Mouse (Mus musculus): ENCODE measurements around the gene Psmb2.
A peak's percentile ranks its signal among the peaks of the same experiment; 100 is the strongest.

The Psmb2 gene

GRCm38 (mm10) chr4:126732531-126733380 is 55.3 kb downstream of the Psmb2 start:
- no peak for DNase-seq

- no peak for DNase-seq
Measured at GRCm38 (mm10) chr4:126734001-126734603, 56.7 kb downstream of the Psmb2 start.

GRCm38 (mm10) chr4:126734700-126735381 is 57.4 kb downstream of the Psmb2 start:
- no peak for DNase-seq

GRCm38 (mm10) chr4:126735382-126736000 is 58.1 kb downstream of the Psmb2 start:
- DNase-seq = no peak

DNA sequence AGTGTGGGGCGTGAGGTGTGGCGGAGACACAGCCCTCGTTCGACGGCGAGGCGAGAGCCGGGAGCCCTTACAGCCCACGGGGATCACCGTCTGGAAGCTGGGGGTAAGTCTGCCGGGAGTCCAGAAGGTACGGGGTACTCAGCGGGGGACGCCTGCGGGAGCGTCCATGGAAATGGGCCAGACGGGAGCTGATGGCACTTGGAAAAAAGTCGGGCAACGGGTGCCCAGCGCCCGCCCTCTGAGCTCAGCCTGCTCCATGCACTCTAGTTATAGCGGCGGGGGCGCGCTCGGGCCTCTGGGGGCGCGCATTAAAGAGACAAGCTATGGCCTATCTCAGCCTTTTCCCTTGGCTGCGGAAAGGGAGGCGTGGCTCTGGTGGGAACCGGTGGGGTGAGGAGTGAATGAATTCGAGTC is 58.6 kb downstream of the Psmb2 start, which contains the start of gene Tfap2e:
Gene Tfap2e, minus strand, starts transcription at position 240 of the 414 bp plus-strand sequence.
- no peak for DNase-seq

DNA sequence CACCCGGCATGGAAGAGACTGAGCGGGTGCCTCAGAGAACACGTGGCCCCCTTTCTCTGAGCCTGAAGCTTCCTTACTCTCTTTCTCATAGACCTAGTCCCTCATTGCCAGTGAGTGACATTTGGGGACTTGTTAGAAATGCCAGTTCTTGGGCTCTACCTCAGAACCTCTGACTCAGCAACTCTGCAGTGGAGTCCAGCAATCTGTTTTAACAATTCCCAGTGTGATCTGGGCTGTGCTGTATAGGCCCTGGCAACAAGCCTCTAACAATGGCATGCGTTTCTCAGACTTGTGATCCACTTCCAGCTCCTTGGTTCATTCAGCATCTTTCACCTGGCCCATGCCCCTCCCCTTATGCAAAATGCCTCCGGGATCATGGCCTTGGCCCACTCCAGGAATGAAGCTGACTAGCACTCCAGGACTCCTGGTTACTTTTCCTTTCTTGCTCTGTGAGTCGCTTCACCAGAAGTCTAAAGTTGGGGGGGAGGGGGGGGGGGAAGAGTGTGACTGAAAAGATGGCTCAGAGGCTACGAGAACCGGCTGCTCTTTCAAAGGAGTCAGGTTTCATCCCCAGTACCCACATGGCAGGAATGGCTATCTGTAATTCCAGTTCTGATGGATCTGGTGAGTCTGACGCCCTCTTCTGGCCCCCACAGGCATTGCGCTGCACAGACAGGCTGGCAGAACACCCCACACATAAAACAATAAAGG is 62.7 kb downstream of the Psmb2 start:
- no peak for DNase-seq

DNA sequence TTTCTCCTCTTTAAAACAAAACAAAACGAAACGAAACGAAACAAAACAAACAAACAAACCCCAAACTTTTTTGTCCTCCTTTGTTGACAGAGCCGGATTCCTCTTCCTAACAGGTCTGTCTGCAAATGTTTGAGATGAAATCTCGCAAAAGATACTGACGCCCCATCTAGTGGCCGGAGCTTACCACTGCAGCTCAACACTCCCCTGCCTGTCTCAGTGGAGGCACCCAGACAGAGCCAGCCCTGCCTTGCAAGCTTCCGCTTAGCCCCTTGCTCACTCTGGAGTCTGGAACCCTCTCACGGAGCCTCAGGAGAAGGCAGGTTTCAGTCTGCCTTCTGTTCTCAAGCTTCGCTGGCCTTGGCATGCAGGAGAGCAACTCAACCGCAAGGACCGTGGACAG is 64.0 kb downstream of the Psmb2 start:
- peak; percentile 81 for DNase-seq

DNA sequence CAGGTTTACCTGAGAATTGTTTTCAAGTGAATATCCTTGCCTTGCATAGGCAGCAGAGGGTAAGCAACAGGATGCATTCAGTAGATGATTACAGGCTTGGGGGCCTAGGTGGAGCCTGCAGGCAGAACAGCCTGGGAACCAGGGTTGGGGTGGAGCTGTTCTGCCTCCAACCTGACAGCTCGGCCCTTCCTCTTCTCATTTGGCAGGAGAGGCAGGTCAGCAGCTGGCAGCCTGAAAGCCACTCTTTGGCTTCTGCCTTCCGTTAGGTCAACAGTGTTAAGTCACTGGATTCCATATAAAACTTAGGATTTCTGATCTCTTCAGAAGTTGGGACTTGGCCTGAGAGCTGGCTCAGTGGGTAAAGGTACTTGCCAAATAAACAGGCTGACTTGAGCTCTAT is 65.5 kb downstream of the Psmb2 start:
- DNase-seq = no peak

GRCm38 (mm10) chr4:126743713-126744112 is 66.3 kb downstream of the Psmb2 start:
- DNase-seq = no peak

GRCm38 (mm10) chr4:126744831-126745230 is 67.4 kb downstream of the Psmb2 start:
- no peak for DNase-seq

GRCm38 (mm10) chr4:126745506-126746193 is 68.2 kb downstream of the Psmb2 start:
- peak; percentile 65 for DNase-seq

- no peak for DNase-seq
Measured at GRCm38 (mm10) chr4:126746194-126746840, 68.9 kb downstream of the Psmb2 start.

- DNase-seq = no peak
Measured at GRCm38 (mm10) chr4:126748381-126748780, 71.0 kb downstream of the Psmb2 start.

DNA sequence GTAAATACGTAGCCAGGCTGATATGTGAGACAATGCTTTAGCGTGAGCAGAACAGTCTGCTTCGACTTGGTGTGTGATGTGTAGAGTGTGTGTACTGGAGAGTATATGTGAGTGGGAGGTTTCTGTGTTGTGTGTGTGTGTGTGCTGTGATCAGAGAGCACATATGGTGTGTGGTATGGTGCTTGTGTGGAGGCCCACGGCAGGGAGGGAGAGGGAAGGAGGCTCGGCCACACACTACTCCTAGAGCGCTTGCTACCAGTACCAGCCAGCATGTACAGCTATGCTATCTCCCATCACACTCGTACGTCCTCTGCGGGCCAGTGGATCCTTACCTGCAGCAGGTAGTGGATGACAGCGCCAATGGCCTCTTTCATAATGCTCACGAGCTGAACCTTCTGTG is 72.1 kb downstream of the Psmb2 start:
- DNase-seq = no peak

- DNase-seq = peak; percentile 72
Measured at GRCm38 (mm10) chr4:126750046-126750683, 72.7 kb downstream of the Psmb2 start.

DNA sequence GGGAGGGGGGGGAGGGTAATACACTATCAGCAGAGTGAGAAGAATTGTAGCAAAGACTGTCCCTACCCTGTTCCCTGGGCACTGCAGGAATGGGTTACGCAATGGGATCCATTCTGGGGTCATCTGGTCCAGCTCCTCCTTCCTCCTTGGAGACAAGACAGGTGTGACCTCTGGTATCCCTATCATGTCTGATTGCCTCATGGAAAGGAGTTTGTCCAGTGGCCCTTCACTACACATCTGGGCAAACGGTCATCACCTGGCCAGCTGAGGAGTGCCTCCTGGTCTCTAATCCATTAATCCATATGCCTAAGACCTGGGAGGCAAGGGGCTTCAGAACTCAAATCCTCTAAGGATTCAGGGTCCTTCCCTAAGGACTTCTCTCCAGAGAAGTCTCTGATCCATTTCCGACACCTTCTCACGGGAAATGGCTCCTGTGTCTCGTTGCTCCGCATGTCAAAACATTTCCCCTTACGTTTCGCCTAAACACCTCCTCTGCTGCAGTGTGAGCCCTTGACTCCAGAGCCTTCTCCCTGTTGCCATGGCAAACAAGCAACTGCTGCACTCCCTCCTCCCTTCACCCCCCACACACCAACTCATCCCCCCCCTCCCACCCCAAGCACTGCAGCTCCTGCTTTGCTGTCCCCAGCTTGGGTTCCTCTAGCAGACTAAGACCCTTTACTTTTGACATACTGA is 73.6 kb downstream of the Psmb2 start:
- DNase-seq = no peak

- DNase-seq = no peak
Measured at GRCm38 (mm10) chr4:126751556-126752023, 74.2 kb downstream of the Psmb2 start.

- DNase-seq = no peak
Measured at GRCm38 (mm10) chr4:126752024-126752607, 74.7 kb downstream of the Psmb2 start.

DNA sequence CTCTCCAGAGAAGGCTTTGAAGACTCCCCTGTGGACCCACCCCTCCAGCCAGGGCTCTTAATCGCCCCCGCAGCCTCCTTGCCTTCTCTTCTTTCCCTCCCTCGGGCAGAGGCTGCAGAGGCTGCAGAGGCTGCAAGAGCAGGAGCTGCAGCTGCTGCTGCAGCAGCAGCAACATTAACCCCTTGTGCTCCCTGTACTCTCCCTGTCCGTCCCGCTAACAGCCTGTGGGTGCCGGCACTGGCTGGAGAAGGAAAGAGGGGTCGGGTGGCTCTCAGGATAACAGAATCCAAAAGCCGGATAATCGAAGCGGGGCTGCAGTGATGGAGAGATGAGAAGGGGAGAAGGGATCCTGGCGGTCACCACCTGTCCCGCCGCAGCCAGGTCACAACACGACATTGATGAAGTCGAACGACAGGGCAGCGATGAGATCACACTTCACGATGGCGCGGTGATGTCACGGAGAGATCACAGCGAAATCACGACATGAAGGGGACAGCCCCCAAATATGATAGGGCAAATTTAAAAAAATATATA is 75.2 kb downstream of the Psmb2 start:
- no peak for DNase-seq
